Mouse (Mus musculus): ENCODE data around the gene Maco1.

- TF ChIP-seq CTCF (IDR thresholded peaks at IDR 0.05; ENCODE audit: low read depth), result no peak
- no peak for TF ChIP-seq EP300 (optimal IDR thresholded peaks at IDR 0.05)
These were observed 1.3 kb downstream of the Maco1 start for GRCm38 (mm10) chr4:134851876-134852275.
